Mouse (Mus musculus) embryonic facial prominence, embryonic 13.5 days (tissue): ENCODE data around the gene Cxcr5. TPM values are rescaled to one million over a fixed set of nuclear protein-coding genes. Genes with fewer than 3 reads are reported as not detected.

Experiments
- ATAC-seq: fragments of 200-750 bp; cut with Nextera tagmentation; 2 replicates; pipeline ENCODE4 v1.8.0; 2017; ENCODE audit warnings: low read depth; ENCODE audit not compliant: insufficient number of reproducible peaks, insufficient read depth, low FRiP score, low TSS enrichment
- H3K27ac ChIP-seq: fragments of 300-500 bp; sonication (generic); 2 replicates; pipeline ENCODE4 v1.5.1; 2015; ENCODE audit warnings: moderate library complexity, mild to moderate bottlenecking, inconsistent platforms
- H3K27me3 ChIP-seq: fragments of 300-500 bp; sonication (generic); 2 replicates; pipeline ENCODE4 v1.6.1; 2015; ENCODE audit warnings: mild to moderate bottlenecking, inconsistent platforms
- H3K36me3 ChIP-seq: fragments of 300-500 bp; sonication (generic); 2 replicates; pipeline ENCODE4 v1.6.1; 2015; ENCODE audit warnings: mild to moderate bottlenecking, inconsistent platforms
- H3K4me1 ChIP-seq: fragments of 300-500 bp; sonication (generic); 2 replicates; pipeline ENCODE4 v1.6.1; 2015; ENCODE audit warnings: inconsistent platforms
- H3K4me2 ChIP-seq: fragments of 300-500 bp; sonication (generic); 2 replicates; pipeline ENCODE4 v1.6.1; 2015; ENCODE audit warnings: moderate library complexity, mild to moderate bottlenecking, inconsistent platforms
- H3K4me3 ChIP-seq: fragments of 300-500 bp; sonication (generic); 2 replicates; pipeline ENCODE4 v1.5.1; 2015; ENCODE audit warnings: mild to moderate bottlenecking, inconsistent platforms
- H3K9ac ChIP-seq: fragments of 300-500 bp; sonication (generic); 2 replicates; pipeline ENCODE4 v1.6.1; 2015; ENCODE audit warnings: mild to moderate bottlenecking, inconsistent platforms
- H3K9me3 ChIP-seq: fragments of 300-500 bp; sonication (generic); 2 replicates; pipeline ENCODE4 v1.6.1; 2016; ENCODE audit warnings: inconsistent platforms
- whole genome bisulfite sequencing: fragments of 180-500 bp; shearing (Covaris S2); methylation state at CpG from one replicate; pipeline ENCODE4 v1.1.7; 2015; ENCODE audit warnings: mixed read lengths; 5-methylcytosine and 5-hydroxymethylcytosine counted together
- polyA plus RNA-seq: library from polyadenylated mRNA; unstranded; fragments of >200 nt; fragmentation: Nextera tagmentation; extraction: Ambion mirVana; gene quantifications from 2 replicates; pipeline ENCODE4 v1.2.1, GENCODE M21; 2015

Cxcr5 gene
- polyA plus RNA-seq, 1 experiment from 2014 or later: 0.10 TPM

DNA sequence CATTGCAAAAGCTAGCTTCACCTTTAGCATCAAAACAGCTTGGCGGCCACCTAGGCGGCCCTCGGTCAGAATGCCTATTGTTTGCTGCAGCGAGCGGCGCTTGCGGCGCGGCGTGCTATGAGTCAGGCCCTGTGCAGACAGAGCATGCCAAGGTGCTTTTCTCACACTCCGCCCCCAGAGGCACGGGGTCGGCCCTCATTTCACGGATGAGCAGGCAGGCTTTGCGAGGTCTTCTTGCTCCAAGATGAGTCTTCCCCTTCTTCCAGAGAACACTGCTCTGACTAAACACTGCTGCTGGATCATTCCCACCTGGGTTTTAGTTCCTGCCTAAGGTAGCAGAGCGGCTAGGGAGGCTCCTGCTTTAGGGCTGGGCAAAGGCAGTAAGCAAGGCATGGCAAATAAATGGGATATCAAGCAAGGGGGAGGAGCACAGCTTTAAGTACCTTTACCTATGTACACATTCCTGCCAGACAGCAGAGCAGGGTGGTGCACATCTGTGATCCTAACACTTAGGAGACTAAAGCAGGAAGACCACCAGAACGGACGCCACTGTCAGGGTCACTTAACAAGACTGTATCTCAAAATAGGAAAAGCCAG lies 37.3 kb upstream of the Cxcr5 start:
- 5% methylated on average over 18 of the region's 18 CpGs for WGBS
- no peak overlapping the region for H3K27ac ChIP-seq
- peaks cover 22% of the 10 kb centered on the region for H3K4me1 ChIP-seq
- H3K27me3 ChIP-seq: peaks cover 6% of the 10 kb centered on the region
- peak overlapping the region; percentile 26 for H3K4me3 ChIP-seq
- H3K4me2 ChIP-seq: peak overlapping the region; percentile 58
- peak overlapping the region; percentile 47 for H3K9ac ChIP-seq
- no peaks in the 10 kb centered on the region for H3K9me3 ChIP-seq
- no peak for ATAC-seq
- no peaks in the 10 kb centered on the region for H3K36me3 ChIP-seq

GRCm38 (mm10) chr9:44597742-44598141 lies 36.1 kb upstream of the Cxcr5 start:
- WGBS: 72% methylated on average over 2 of the region's 2 CpGs
- Histone ChIP-seq H3K9me3 (no peaks in the 10 kb centered on the region), H3K27me3 (peaks cover 6% of the 10 kb centered on the region), H3K4me3 (no peak overlapping the region), H3K9ac (no peak overlapping the region), H3K27ac (no peak overlapping the region), H3K36me3 (no peaks in the 10 kb centered on the region), H3K4me2 (no peak overlapping the region), H3K4me1 (peaks cover 17% of the 10 kb centered on the region)
- ATAC-seq: no peak

GRCm38 (mm10) chr9:44595537-44595930 lies 33.9 kb upstream of the Cxcr5 start:
- Histone ChIP-seq H3K36me3 (no peaks in the 10 kb centered on the region), H3K9ac (no peak overlapping the region), H3K9me3 (no peaks in the 10 kb centered on the region), H3K27me3 (peaks cover 6% of the 10 kb centered on the region), H3K4me2 (no peak overlapping the region), H3K4me1 (peaks cover 16% of the 10 kb centered on the region), H3K4me3 (no peak overlapping the region), H3K27ac (no peak overlapping the region)
- ATAC-seq: no peak
- WGBS: 81% methylated on average over 1 of the region's 1 CpGs

DNA sequence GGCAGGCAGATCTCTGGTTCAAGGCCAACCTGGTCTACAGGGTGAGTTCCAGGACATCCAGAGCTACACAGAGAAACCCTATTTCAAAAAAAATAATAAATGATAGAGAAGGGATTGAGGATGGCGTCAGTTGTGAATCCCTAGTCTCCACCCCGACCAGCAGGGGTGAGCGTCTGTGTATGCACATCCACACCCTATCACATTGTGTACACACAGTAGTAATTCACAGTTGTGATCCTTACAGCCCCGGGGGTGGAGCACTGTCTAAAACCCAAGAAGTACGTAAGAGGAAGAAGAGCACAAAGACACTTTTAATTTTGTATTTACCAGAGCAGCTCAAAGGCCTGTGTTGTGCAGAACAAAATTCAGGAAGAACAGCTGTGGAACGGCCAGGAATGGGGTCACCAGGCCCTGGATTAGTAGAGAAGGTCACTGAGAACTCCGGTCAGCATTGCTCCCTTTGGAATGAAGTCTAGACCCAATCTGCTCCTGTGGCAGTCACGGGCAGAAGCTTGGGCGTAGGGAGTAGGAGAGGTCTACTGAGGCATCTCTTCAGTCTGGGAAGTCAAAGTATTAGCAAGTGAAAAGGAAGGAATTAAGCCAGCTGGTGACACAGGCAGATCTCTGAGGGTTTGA lies 33.3 kb upstream of the Cxcr5 start:
- no peaks in the 10 kb centered on the region for H3K36me3 ChIP-seq
- ATAC-seq: no peak
- H3K27me3 ChIP-seq: peaks cover 6% of the 10 kb centered on the region
- no peak overlapping the region for H3K27ac ChIP-seq
- H3K4me2 ChIP-seq: no peak overlapping the region
- no peaks in the 10 kb centered on the region for H3K9me3 ChIP-seq
- peaks cover 14% of the 10 kb centered on the region for H3K4me1 ChIP-seq
- H3K9ac ChIP-seq: no peak overlapping the region
- WGBS: 77% methylated on average over 9 of the region's 9 CpGs
- H3K4me3 ChIP-seq: no peak overlapping the region

DNA sequence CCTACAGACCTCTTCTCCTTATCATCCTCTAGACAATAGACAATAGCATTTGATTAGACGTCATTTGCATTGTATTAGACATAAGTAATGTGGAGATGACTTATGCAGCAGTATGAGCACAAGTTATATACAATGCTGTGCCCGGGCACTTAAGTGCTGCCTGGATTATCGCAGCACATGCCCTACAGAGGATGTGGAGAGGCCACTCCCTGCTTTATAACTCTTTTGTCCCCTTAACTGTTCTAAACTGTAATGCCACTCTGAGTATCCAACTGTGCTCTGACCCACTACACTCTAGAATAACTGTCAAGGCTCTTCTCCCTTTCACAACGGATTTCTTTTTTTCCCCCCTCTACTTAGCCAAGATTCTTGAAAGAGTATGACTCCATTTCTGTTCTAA lies 32.2 kb upstream of the Cxcr5 start:
- Histone ChIP-seq H3K9ac (no peak overlapping the region), H3K36me3 (no peaks in the 10 kb centered on the region), H3K4me3 (no peak overlapping the region), H3K27ac (no peak overlapping the region), H3K4me2 (no peak overlapping the region), H3K27me3 (peaks cover under 1% of the 10 kb centered on the region), H3K9me3 (no peaks in the 10 kb centered on the region), H3K4me1 (peaks cover 6% of the 10 kb centered on the region)
- no peak for ATAC-seq
- WGBS: 90% methylated on average over 4 of the region's 4 CpGs

DNA sequence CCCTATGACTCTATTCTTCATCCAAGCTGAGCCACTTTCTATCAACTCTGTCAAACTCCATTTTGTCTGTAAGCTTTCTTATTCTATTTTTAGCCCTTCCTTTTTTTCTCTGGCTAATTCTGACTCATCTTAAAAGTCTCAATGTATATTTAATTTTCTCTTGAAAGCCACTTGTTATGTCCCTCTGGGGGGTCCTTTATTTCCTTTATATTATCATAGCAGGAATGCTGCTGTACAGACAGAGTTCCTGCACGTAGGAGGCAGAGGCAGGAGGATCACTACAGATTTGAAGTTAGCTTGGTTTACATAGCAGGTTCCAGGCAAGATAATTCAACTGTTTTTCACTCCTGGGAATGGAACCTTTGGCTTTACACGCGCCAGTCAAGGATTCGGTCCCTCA lies 31.5 kb upstream of the Cxcr5 start:
- 81% methylated on average over 4 of the region's 4 CpGs for WGBS
- H3K27ac ChIP-seq: no peak overlapping the region
- no peak overlapping the region for H3K4me2 ChIP-seq
- H3K4me3 ChIP-seq: no peak overlapping the region
- H3K9me3 ChIP-seq: no peaks in the 10 kb centered on the region
- H3K9ac ChIP-seq: no peak overlapping the region
- no peaks in the 10 kb centered on the region for H3K4me1 ChIP-seq
- no peak for ATAC-seq
- H3K36me3 ChIP-seq: no peaks in the 10 kb centered on the region
- no peaks in the 10 kb centered on the region for H3K27me3 ChIP-seq

- Histone ChIP-seq H3K9ac (no peak overlapping the region), H3K36me3 (no peaks in the 10 kb centered on the region), H3K4me2 (no peak overlapping the region), H3K27me3 (no peaks in the 10 kb centered on the region), H3K27ac (no peak overlapping the region), H3K9me3 (no peaks in the 10 kb centered on the region), H3K4me3 (no peak overlapping the region), H3K4me1 (no peaks in the 10 kb centered on the region)
- 72% methylated on average over 7 of the region's 7 CpGs for WGBS
- ATAC-seq: no peak
Observed at GRCm38 (mm10) chr9:44591595-44592188, 30.0 kb upstream of the Cxcr5 start.

- WGBS: 14% methylated on average over 2 of the region's 2 CpGs
- H3K27ac ChIP-seq: no peak overlapping the region
- ATAC-seq: no peak
Observed at GRCm38 (mm10) chr9:44590969-44591368, 29.3 kb upstream of the Cxcr5 start.

DNA sequence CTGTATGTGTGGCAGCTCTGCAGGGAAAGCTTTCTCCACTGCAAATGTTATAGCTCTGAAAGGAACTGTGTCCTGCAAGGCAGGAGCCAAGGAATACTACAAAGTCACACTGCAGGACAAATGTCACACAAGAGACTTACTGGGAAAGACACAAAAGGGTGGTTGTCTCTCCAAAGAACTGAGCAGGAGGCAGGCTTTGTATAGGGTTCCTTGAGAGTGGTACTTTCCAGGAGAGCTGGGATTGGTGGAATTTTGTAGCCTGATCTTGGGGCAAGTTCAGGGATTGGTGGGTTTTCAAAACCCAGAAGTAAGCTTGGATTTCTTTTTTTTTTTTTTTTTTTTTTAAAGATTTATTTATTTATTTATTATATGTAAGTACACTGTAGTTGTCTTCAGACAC lies 27.4 kb upstream of the Cxcr5 start:
- H3K9me3 ChIP-seq: peaks cover under 1% of the 10 kb centered on the region; the same call in 1 of the 2 replicates
- no peak overlapping the region for H3K4me3 ChIP-seq
- H3K27me3 ChIP-seq: no peaks in the 10 kb centered on the region
- H3K36me3 ChIP-seq: no peaks in the 10 kb centered on the region
- H3K4me1 ChIP-seq: no peaks in the 10 kb centered on the region
- H3K9ac ChIP-seq: no peak overlapping the region
- no peak overlapping the region for H3K27ac ChIP-seq
- H3K4me2 ChIP-seq: no peak overlapping the region
- ATAC-seq: no peak

More at GRCm38 (mm10) chr9:44590969-44591368, 29.3 kb upstream of the Cxcr5 start:
- H3K27me3 ChIP-seq: no peaks in the 10 kb centered on the region
- no peak overlapping the region for H3K4me2 ChIP-seq
- H3K9ac ChIP-seq: no peak overlapping the region
- no peak overlapping the region for H3K4me3 ChIP-seq
- H3K4me1 ChIP-seq: no peaks in the 10 kb centered on the region
- no peaks in the 10 kb centered on the region for H3K36me3 ChIP-seq
- no peaks in the 10 kb centered on the region for H3K9me3 ChIP-seq

DNA sequence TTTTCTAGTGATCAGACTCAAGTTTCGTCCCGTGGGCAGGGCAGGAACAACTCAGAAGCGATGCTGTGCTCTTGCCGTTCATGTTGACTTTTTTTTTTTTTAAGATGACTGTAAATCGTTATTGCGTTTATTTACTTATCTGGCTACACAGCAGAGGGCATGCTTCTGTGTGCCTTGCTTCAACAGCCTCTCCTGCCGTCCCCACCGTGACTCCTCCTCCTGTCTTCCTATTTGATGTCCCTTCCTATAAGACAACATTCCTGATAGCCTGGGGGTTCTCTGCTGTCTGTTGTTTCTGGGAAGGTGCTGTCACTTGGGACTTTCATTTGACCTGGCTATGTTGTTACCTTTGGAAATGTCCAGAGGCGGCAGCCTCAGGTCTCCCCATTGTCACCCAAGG lies 26.9 kb upstream of the Cxcr5 start:
- no peak for ATAC-seq
- Histone ChIP-seq H3K4me2 (no peak overlapping the region), H3K9ac (no peak overlapping the region), H3K36me3 (no peaks in the 10 kb centered on the region), H3K4me1 (no peaks in the 10 kb centered on the region), H3K9me3 (peaks cover 3% of the 10 kb centered on the region; the same call in 1 of the 2 replicates), H3K27me3 (no peaks in the 10 kb centered on the region), H3K4me3 (no peak overlapping the region), H3K27ac (no peak overlapping the region)
- WGBS: 41% methylated on average over 9 of the region's 9 CpGs

DNA sequence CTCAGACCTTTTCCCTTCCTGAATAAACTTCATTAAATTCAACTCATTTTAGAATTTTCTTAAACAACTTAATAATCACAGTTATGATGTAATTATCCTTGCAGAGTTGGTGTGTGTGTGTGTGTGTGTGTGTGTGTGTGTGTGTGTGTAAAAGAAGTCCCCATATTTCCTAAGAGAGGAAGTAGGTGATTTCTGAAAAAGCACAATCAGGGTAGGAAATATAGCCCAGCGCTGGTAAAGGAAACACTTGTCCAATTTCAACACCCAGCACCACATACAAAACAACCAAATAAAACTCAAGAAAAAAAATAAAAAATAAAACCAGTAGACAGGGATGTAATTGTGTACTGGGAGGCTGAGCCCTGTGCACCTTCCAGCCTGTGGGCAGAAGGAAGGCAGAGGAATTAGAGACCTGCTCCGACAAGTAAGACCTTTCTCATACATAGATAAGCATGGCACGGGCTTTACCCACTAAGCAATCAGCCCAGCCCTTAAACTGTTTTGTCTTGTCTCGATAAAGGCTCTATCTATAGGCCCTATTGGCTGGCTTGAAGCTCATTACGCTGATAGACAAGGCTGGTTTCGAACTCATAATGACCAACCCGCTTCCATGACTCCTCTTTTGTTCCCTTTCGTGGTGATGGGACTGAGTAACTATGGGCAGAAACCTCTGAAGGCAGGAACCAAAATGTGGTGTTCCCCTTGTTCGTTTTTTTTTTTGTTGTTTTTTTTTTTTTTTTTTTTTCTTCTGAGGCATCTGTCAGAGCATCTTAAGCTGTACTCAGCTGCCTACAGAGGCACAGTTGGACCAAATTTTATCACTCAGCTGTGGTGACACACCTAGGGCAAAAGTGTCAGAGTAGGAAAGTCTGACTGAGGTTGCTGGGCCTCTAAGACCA lies 25.8 kb upstream of the Cxcr5 start:
- H3K4me3 ChIP-seq: no peak overlapping the region
- no peaks in the 10 kb centered on the region for H3K27me3 ChIP-seq
- no peak overlapping the region for H3K4me2 ChIP-seq
- H3K4me1 ChIP-seq: no peaks in the 10 kb centered on the region
- ATAC-seq: no peak
- no peak overlapping the region for H3K9ac ChIP-seq
- no peak overlapping the region for H3K27ac ChIP-seq
- H3K9me3 ChIP-seq: peaks cover 3% of the 10 kb centered on the region; the same call in 1 of the 2 replicates
- H3K36me3 ChIP-seq: no peaks in the 10 kb centered on the region
- WGBS: 85% methylated on average over 9 of the region's 9 CpGs
